Mouse (Mus musculus) CH12.LX (cell line): ENCODE measurements around the gene Ltv1.
A peak's percentile ranks its signal among the peaks of the same experiment; 100 is the strongest.

Source experiments
- CTCF ChIP-seq, 2 experiments: IDR thresholded peaks in 1 of 2; conservative IDR thresholded peaks in 1 of 2; 2 replicates each; pipeline ENCODE4 v1.5.1; 2011 to 2012; ENCODE audit warnings: low read depth in 2 of 2, low read length in 2 of 2, improper control_type of control experiment in 1 of 2, inconsistent platforms in 1 of 2, mild to moderate bottlenecking in 1 of 2, moderate library complexity in 1 of 2
- KAT2A ChIP-seq: IDR thresholded peaks from 2 replicates; pipeline ENCODE4 v1.6.1; 2012; ENCODE audit warnings: low read length, improper control_type of control experiment, inconsistent platforms; ENCODE audit not compliant: insufficient replicate concordance
- MAFK ChIP-seq: IDR thresholded peaks from 2 replicates; pipeline ENCODE4 v1.6.1; 2011; ENCODE audit warnings: low read length, improper control_type of control experiment; ENCODE audit not compliant: insufficient replicate concordance
- POLR2A ChIP-seq: IDR thresholded peaks from 2 replicates; pipeline ENCODE4 v1.6.1; 2011; ENCODE audit warnings: low read depth, mild to moderate bottlenecking, improper control_type of control experiment, low read length
- POLR2AphosphoS2 ChIP-seq: IDR thresholded peaks from 2 replicates; pipeline ENCODE4 v1.6.1; 2011; ENCODE audit warnings: low read depth, low read length, improper control_type of control experiment
- SIN3A ChIP-seq: IDR thresholded peaks from 2 replicates; pipeline ENCODE4 v1.6.1; 2012; ENCODE audit warnings: low read length, improper control_type of control experiment, inconsistent platforms
- TCF12 ChIP-seq: IDR thresholded peaks from 2 replicates; pipeline ENCODE4 v1.6.1; 2014; ENCODE audit warnings: low read depth, mild to moderate bottlenecking, inconsistent platforms, low read length, improper control_type of control experiment
- ZNF384 ChIP-seq: IDR thresholded peaks from 2 replicates; pipeline ENCODE4 v1.6.1; 2012; ENCODE audit warnings: low read depth, low read length, improper control_type of control experiment, inconsistent platforms

GRCm38 (mm10) chr10:13192731-13193351 lies at the start of gene Ltv1:
- TF ChIP-seq KAT2A, result 0 out of 2 replicates have a peak, but pooled peaks have one; percentile 45
- TF ChIP-seq SIN3A, result peak; percentile 86
- TF ChIP-seq CTCF (conservative IDR thresholded peaks at IDR 0.05 in 1 of 2, IDR thresholded peaks at IDR 0.05 in 1 of 2; ENCODE audit: low read depth in 2 of 2, low read length in 2 of 2), result no peak
- no peak for TF ChIP-seq POLR2AphosphoS2
- TF ChIP-seq TCF12, result 0 out of 2 replicates have a peak, but pooled peaks have one; percentile 42
- TF ChIP-seq MAFK, result no peak
- no peak for TF ChIP-seq ZNF384
- peak; percentile 78 for TF ChIP-seq POLR2A
